Mouse (Mus musculus) midbrain, embryonic 14.5 days (tissue): ENCODE results near the gene Gemin6. TPM values are rescaled to one million over a fixed set of nuclear protein-coding genes. Genes with fewer than 3 reads are reported as not detected.
"Not testable (repeated sequence)": the region's sequence is repeated elsewhere in the genome, so short reads cannot be mapped to it uniquely, and the experiment has no call there.

ENCODE experiments used
- ATAC-seq: fragments of 200-750 bp; cut with Nextera tagmentation; 2 replicates; pipeline ENCODE4 v1.8.0; 2017; ENCODE audit warnings: moderate number of reproducible peaks, moderate library complexity; ENCODE audit not compliant: low FRiP score, low TSS enrichment
- DNase-seq: peaks from one replicate; pipeline ENCODE4 v3.0.0-alpha.2; 2015
- H3K27ac ChIP-seq: fragments of 300-500 bp; sonication (generic); replicated peaks from 2 replicates; pipeline ENCODE4 v1.5.1; 2014; ENCODE audit warnings: mild to moderate bottlenecking, low read depth, low read length, moderate library complexity
- H3K27me3 ChIP-seq: fragments of 300-500 bp; sonication (generic); 2 replicates; pipeline ENCODE4 v1.6.1; 2014; ENCODE audit warnings: low read length, control low read depth, mixed read lengths; ENCODE audit not compliant: control insufficient read depth, insufficient read depth
- H3K36me3 ChIP-seq: fragments of 300-500 bp; sonication (generic); 2 replicates; pipeline ENCODE4 v1.6.1; 2014; ENCODE audit warnings: low read length, control low read depth; ENCODE audit not compliant: control insufficient read depth, insufficient read depth
- H3K4me1 ChIP-seq: fragments of 300-500 bp; sonication (generic); 2 replicates; pipeline ENCODE4 v1.6.1; 2014; ENCODE audit warnings: mild to moderate bottlenecking, antibody characterized with exemption, low read length, control low read depth; ENCODE audit not compliant: control insufficient read depth, insufficient read depth
- H3K4me2 ChIP-seq: fragments of 300-500 bp; sonication (generic); 2 replicates; pipeline ENCODE4 v1.6.1; 2014; ENCODE audit warnings: mild to moderate bottlenecking, low read length, moderate library complexity
- H3K4me3 ChIP-seq: fragments of 300-500 bp; sonication (generic); replicated peaks from 2 replicates; pipeline ENCODE4 v1.5.1; 2014; ENCODE audit warnings: low read depth, low read length
- H3K9ac ChIP-seq: fragments of 300-500 bp; sonication (generic); replicated peaks from 2 replicates; pipeline ENCODE4 v1.6.1; 2014; ENCODE audit warnings: mild to moderate bottlenecking, low read length, moderate library complexity
- H3K9me3 ChIP-seq: fragments of 300-500 bp; sonication (generic); 2 replicates; pipeline ENCODE4 v1.6.1; 2016; ENCODE audit warnings: low read length, control low read depth, mixed read lengths; ENCODE audit not compliant: control insufficient read depth
- WGBS: fragments of 180-500 bp; shearing (Covaris S2); extraction: QIAGEN DNeasy Blood & Tissue Kit; methylation state at CpG from one replicate; pipeline ENCODE4 v1.1.7; 2014; 5-methylcytosine and 5-hydroxymethylcytosine counted together
- polyA plus RNA-seq: library from polyadenylated mRNA; unstranded; fragments of >200 nt; fragmentation: Nextera tagmentation; extraction: Ambion mirVana; gene quantifications from 2 replicates; pipeline ENCODE4 v1.2.1, GENCODE M21; 2014

Gene Gemin6
- polyA plus RNA-seq, 1 experiment from 2014 or later, result 19.4 TPM

GRCm38 (mm10) chr17:80193075-80193474 is 31.2 kb upstream of the Gemin6 start:
- H3K27ac ChIP-seq, result no peak overlapping the region
- H3K27me3 ChIP-seq, result no peaks in the 10 kb centered on the region
- WGBS, result 68% methylated on average over 5 of the region's 5 CpGs
- peaks cover 28% of the 10 kb centered on the region for H3K36me3 ChIP-seq
- no peak overlapping the region for H3K4me3 ChIP-seq
- no peak for ATAC-seq
- no peak overlapping the region for H3K9ac ChIP-seq
- H3K4me2 ChIP-seq, result no peak overlapping the region
- no peaks in the 10 kb centered on the region for H3K4me1 ChIP-seq
- peak; percentile 83 for DNase-seq
- no peaks in the 10 kb centered on the region for H3K9me3 ChIP-seq

GRCm38 (mm10) chr17:80199160-80199778 is 25.0 kb upstream of the Gemin6 start:
- H3K9me3 ChIP-seq, result no peaks in the 10 kb centered on the region
- 86% methylated on average over 3 of the region's 3 CpGs for WGBS
- DNase-seq (no peak), ATAC-seq (no peak)
- H3K4me3 ChIP-seq, result no peak overlapping the region
- no peaks in the 10 kb centered on the region for H3K4me1 ChIP-seq
- H3K36me3 ChIP-seq, result peaks cover 77% of the 10 kb centered on the region
- H3K27ac ChIP-seq, result no peak overlapping the region
- H3K27me3 ChIP-seq, result no peaks in the 10 kb centered on the region
- H3K9ac ChIP-seq, result no peak overlapping the region
- no peak overlapping the region for H3K4me2 ChIP-seq

- H3K4me3 ChIP-seq, result peak overlapping the region; percentile 89
- H3K4me2 ChIP-seq, result peak overlapping the region; percentile 93
- H3K36me3 ChIP-seq, result peaks cover 40% of the 10 kb centered on the region
- peak overlapping the region; percentile 99; the same call in 1 of the 2 replicates for H3K27ac ChIP-seq
- no peak for ATAC-seq
- no peaks in the 10 kb centered on the region for H3K9me3 ChIP-seq
- peaks cover 9% of the 10 kb centered on the region for H3K4me1 ChIP-seq
- no peaks in the 10 kb centered on the region for H3K27me3 ChIP-seq
- peak overlapping the region; percentile 98; the same call in 1 of the 2 replicates for H3K9ac ChIP-seq
- no peak for DNase-seq
- 33% methylated on average over 5 of the region's 5 CpGs for WGBS
Observed at GRCm38 (mm10) chr17:80205657-80206056, 18.6 kb upstream of the Gemin6 start.

GRCm38 (mm10) chr17:80206301-80206670 is 18.0 kb upstream of the Gemin6 start:
- H3K4me1 ChIP-seq, result peaks cover 9% of the 10 kb centered on the region
- H3K4me2 ChIP-seq, result peak overlapping the region; percentile 93
- no peaks in the 10 kb centered on the region for H3K27me3 ChIP-seq
- WGBS, result under 1% methylated on average over 36 of the region's 36 CpGs
- H3K9me3 ChIP-seq, result no peaks in the 10 kb centered on the region
- H3K4me3 ChIP-seq, result peak overlapping the region; percentile 89
- DNase-seq (peak; percentile 74), ATAC-seq (peak; percentile 70)
- peak overlapping the region; percentile 98 for H3K9ac ChIP-seq
- peaks cover 36% of the 10 kb centered on the region for H3K36me3 ChIP-seq
- peak overlapping the region; percentile 99 for H3K27ac ChIP-seq

- Histone ChIP-seq H3K36me3 (peaks cover 30% of the 10 kb centered on the region), H3K4me1 (peaks cover 9% of the 10 kb centered on the region), H3K4me3 (peak within 1 kb of the TSS; percentile 89), H3K27me3 (no peaks in the 10 kb centered on the region), H3K9ac (peak within 1 kb of the TSS; percentile 98), H3K9me3 (no peaks in the 10 kb centered on the region), H3K27ac (peak within 1 kb of the TSS; percentile 99), H3K4me2 (peak within 1 kb of the TSS; percentile 93)
- DNase-seq (peak; percentile 100), ATAC-seq (peak; percentile 93)
- WGBS, result under 1% methylated on average over 93 of the region's 95 CpGs
Observed at GRCm38 (mm10) chr17:80206671-80207581, 17.3 kb upstream of the Gemin6 start, which contains the start of the genes Srsf7 and Ttc39d. Srsf7 (minus strand) TSS chr17:80207307. Ttc39d (plus strand) TSS chr17:80207460.

GRCm38 (mm10) chr17:80213998-80214397 is 10.2 kb upstream of the Gemin6 start:
- not testable (repeated sequence) for H3K9me3 ChIP-seq, H3K4me2 ChIP-seq, H3K36me3 ChIP-seq, H3K27me3 ChIP-seq, H3K4me3 ChIP-seq, DNase-seq, H3K27ac ChIP-seq, ATAC-seq, H3K9ac ChIP-seq, H3K4me1 ChIP-seq
- 88% methylated on average over 4 of the region's 4 CpGs for WGBS

GRCm38 (mm10) chr17:80220131-80220530 is 4.1 kb upstream of the Gemin6 start:
- Histone ChIP-seq H3K9me3 (no peaks in the 10 kb centered on the region), H3K27ac (no peak overlapping the region), H3K4me1 (peaks cover 3% of the 10 kb centered on the region; the same call in 1 of the 2 replicates), H3K4me2 (no peak overlapping the region), H3K4me3 (no peak overlapping the region), H3K9ac (no peak overlapping the region), H3K27me3 (no peaks in the 10 kb centered on the region), H3K36me3 (no peaks in the 10 kb centered on the region)
- DNase-seq (no peak), ATAC-seq (no peak)
- 78% methylated on average over 2 of the region's 2 CpGs for WGBS

- no peaks in the 10 kb centered on the region for H3K27me3 ChIP-seq
- no peaks in the 10 kb centered on the region for H3K9me3 ChIP-seq
- peaks cover 3% of the 10 kb centered on the region; the same call in 1 of the 2 replicates for H3K4me1 ChIP-seq
- no peak overlapping the region for H3K4me3 ChIP-seq
- 75% methylated on average over 9 of the region's 9 CpGs for WGBS
- no peak overlapping the region for H3K27ac ChIP-seq
- no peak for ATAC-seq
- DNase-seq, result no peak
- no peaks in the 10 kb centered on the region for H3K36me3 ChIP-seq
- no peak overlapping the region for H3K4me2 ChIP-seq
- H3K9ac ChIP-seq, result no peak overlapping the region
Observed at GRCm38 (mm10) chr17:80221202-80221601, 3.0 kb upstream of the Gemin6 start.
